29 mouse cellular contexts compared by ENCODE assay signal in genomic region chr4:72120050-72120449, GRCm38 (mm10).
"Had no signal": no experiment of that assay in that cellular context is flagged by ENCODE, and none has a peak within 500 bp of the region (broad histone marks: within the 10 kb centered on the region; RNA-seq: fewer than 3 reads in every experiment).

No protein-coding gene starts in this region.

- H3K4me3 ChIP-seq: embryonic facial prominence, embryonic 10.5 days; embryonic facial prominence, embryonic 12.5 days; embryonic facial prominence, embryonic 13.5 days; embryonic facial prominence, embryonic 15.5 days; erythroblast, embryonic 14.5 days; forebrain, embryonic 10.5 days; forebrain, embryonic 12.5 days; forebrain, embryonic 13.5 days; forebrain, embryonic 15.5 days; gastrocnemius, adult 2 months; heart, adult 2 months had no signal

- H3K9ac ChIP-seq: embryonic facial prominence, embryonic 12.5 days; embryonic facial prominence, embryonic 13.5 days; embryonic facial prominence, embryonic 15.5 days; forebrain, embryonic 12.5 days; forebrain, embryonic 13.5 days; forebrain, embryonic 15.5 days; forebrain, postnatal 0 days had no signal

- DNase-seq: cerebellum, adult 18-20 months; cerebellum, adult 2 months; cerebellum, adult 8-10 months; cerebellum, adult 9-10 months; cerebellum, postnatal 10 days; cerebellum, postnatal 14 days; cerebellum, postnatal 25 days; cerebellum, postnatal 36 days; embryo, embryonic 11 days; forebrain, postnatal 0 days; gastrocnemius, adult 2 months; gastrocnemius, postnatal 10 days; gastrocnemius, postnatal 14 days; gastrocnemius, postnatal 25 days; gastrocnemius, postnatal 36 days; heart, adult 11 months; heart, adult 18-20 months; heart, adult 2 months had no signal

- H3K9me3 ChIP-seq: embryonic facial prominence, embryonic 10.5 days; embryonic facial prominence, embryonic 12.5 days; embryonic facial prominence, embryonic 13.5 days; embryonic facial prominence, embryonic 15.5 days; forebrain, embryonic 10.5 days; forebrain, embryonic 12.5 days; forebrain, embryonic 13.5 days; forebrain, embryonic 15.5 days had no signal

- ATAC-seq: forebrain, embryonic 13.5 days; forebrain, embryonic 14.5 days; forebrain, embryonic 15.5 days; forebrain, embryonic 16.5 days; forebrain, postnatal 0 days had no signal

- H3K27ac ChIP-seq: embryonic facial prominence, embryonic 10.5 days; embryonic facial prominence, embryonic 12.5 days; embryonic facial prominence, embryonic 13.5 days; embryonic facial prominence, embryonic 15.5 days; forebrain, embryonic 10.5 days; forebrain, embryonic 12.5 days; forebrain, embryonic 13.5 days; forebrain, embryonic 15.5 days; gastrocnemius, adult 2 months; heart, adult 2 months had no signal

- H3K4me2 ChIP-seq: embryonic facial prominence, embryonic 12.5 days; embryonic facial prominence, embryonic 13.5 days; embryonic facial prominence, embryonic 15.5 days; forebrain, embryonic 12.5 days; forebrain, embryonic 13.5 days; forebrain, embryonic 15.5 days had no signal

- H3K4me1 ChIP-seq: embryonic facial prominence, embryonic 12.5 days; embryonic facial prominence, embryonic 13.5 days; embryonic facial prominence, embryonic 15.5 days; forebrain, embryonic 12.5 days; forebrain, embryonic 13.5 days; forebrain, embryonic 15.5 days had no signal

- H3K27me3 ChIP-seq: embryonic facial prominence, embryonic 12.5 days; embryonic facial prominence, embryonic 13.5 days; embryonic facial prominence, embryonic 15.5 days; forebrain, embryonic 12.5 days; forebrain, embryonic 13.5 days; forebrain, embryonic 15.5 days had no signal
